Mouse (Mus musculus) thymus, adult 2 months (tissue): Measurements from ENCODE around the gene Ubxn6.

ENCODE experiments used
- CTCF ChIP-seq: fragments of 200-500 bp; IDR thresholded peaks from 2 replicates; pipeline ENCODE4 v1.5.1; 2012; ENCODE audit warnings: mild to moderate bottlenecking, control low read depth, low read length, moderate library complexity, borderline replicate concordance; ENCODE audit not compliant: control insufficient read depth, poor library complexity, insufficient read depth; ENCODE audit errors: extremely low read depth
- POLR2A ChIP-seq: fragments of 200-500 bp; IDR thresholded peaks from 2 replicates; pipeline ENCODE4 v1.6.1; 2012; ENCODE audit warnings: mild to moderate bottlenecking, low read length, control low read depth, moderate library complexity; ENCODE audit not compliant: control insufficient read depth, poor library complexity, insufficient read depth; ENCODE audit errors: extremely low read depth

DNA sequence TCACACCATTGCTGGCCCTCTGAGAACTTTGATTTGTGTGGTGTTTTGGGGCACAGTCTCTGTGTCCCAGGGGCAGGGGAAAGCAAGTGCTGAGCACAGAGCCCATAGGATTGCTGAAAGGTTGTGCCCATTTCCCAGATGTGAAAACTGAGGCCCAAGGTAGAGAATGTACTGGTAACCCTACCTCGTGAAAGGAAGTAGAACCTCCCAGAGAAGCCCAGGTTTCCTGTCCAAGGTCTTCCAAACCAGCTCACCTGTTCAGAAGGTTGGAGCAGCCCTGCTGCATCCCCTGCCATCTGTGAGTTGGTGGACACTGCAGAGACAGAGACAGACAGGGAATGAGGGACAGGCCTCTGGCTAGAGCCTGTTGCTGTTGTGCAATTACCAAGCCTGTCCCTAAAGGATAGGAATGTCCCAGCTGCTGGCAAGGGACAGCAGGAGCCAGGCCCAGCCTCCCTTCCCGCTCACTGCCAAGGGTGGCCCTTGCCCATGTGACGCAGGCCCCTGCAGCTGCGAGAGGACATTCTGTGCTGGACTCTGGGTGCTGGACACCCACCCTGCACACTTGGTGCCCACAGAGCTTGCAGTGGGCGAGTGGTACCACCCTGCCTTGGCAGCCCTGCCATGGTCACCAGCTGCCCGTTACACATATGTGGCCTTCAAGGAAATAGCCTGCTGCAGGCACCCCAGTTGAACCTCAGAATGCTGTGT is 33.7 kb upstream of the Ubxn6 start:
- TF ChIP-seq POLR2A, result no peak
- TF ChIP-seq CTCF, result no peak
